8 mouse cellular contexts compared by ENCODE assay signal in the genomic region with DNA sequence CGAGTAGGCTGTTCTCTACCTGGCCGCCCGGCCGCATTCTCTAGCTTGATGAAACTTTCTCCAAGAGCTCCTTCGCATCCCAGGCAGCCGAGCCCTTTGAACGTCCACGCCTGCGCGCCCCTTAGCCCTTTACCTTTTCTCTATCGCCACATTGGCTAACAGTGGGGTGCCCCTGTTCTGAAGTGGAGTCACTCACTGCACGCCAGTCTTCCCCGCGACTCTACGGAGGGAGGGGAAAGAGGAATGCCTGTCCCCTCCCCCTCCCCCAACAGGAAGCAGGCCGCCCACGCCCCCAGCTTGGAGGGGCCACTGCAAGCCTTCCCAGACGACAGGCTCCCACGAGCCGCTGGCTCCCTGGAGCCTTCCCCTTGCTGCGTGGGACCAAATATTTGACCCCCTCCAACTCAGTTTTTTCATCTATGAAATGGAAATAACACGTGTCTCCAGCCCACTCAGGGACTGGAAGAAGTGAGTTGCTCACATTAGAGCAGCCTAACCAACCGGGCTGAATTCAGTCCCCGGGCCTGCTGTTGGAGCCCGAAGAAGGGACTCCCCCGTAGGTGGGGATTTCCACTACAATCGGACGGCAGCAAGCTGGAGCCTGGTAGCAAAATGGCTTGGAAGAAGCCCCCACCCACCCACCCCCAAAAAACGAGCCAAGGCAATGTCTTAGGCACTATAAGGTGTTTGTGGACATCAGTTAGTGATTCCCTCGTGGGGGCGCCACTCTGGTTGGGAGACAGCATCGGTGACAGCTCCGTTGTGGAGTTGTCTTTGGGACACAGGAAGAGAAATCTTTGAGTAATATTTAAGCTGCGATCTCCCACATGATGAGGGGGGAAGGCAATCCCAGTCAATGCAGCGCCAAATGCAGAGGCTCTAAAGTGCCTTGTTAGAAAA. TPM values are rescaled to one million over a fixed set of nuclear protein-coding genes. Genes with fewer than 3 reads are reported as not detected.
DNase-seq lines count a peak whose midpoint lies in the region; ATAC-seq and TF ChIP-seq lines count a peak whose summit lies in the region.

A gene (minus strand): TSS at position 206 of the 900 bp plus-strand sequence.

- intact Hi-C loops in heart, postnatal 25 days (cut with DNase I): no loop called here

- H3K27me3 ChIP-seq in G1E (ENCODE audit: insufficient read depth, low read length): no peaks in the 10 kb centered on the region
- H3K27me3 ChIP-seq in forebrain, embryonic 12.5 days: peaks cover 78% of the 10 kb centered on the region

- under 1% methylated on average over 35 of the region's 35 CpGs for WGBS in forebrain, embryonic 12.5 days
- WGBS in macrophage (ENCODE audit: missing documents): under 1% methylated on average over 35 of the region's 35 CpGs

- H3K27ac ChIP-seq in forebrain, embryonic 12.5 days: peak within 1 kb of the TSS; percentile 50; the same call in 1 of the 2 replicates
- H3K27ac ChIP-seq in macrophage: peak within 1 kb of the TSS; percentile 92

- H3K9ac ChIP-seq in forebrain, embryonic 12.5 days: peak within 1 kb of the TSS; percentile 74

- peaks cover 32% of the 10 kb centered on the region for H3K79me2 ChIP-seq in macrophage (ENCODE audit: inconsistent target)

- H3K4me1 ChIP-seq in G1E (ENCODE audit: insufficient read depth, low read depth, low read length): peaks cover 68% of the 10 kb centered on the region
- H3K4me1 ChIP-seq in forebrain, embryonic 12.5 days: peaks cover 68% of the 10 kb centered on the region

- peak within 1 kb of the TSS; percentile 90 for H3K4me2 ChIP-seq in forebrain, embryonic 12.5 days

- peaks cover 27% of the 10 kb centered on the region for H3K36me3 ChIP-seq in G1E (replicated peaks)
- no peaks in the 10 kb centered on the region for H3K36me3 ChIP-seq in forebrain, embryonic 12.5 days (replicated peaks)
- H3K36me3 ChIP-seq in macrophage (ENCODE audit: inconsistent target): no peaks in the 10 kb centered on the region

- peak; percentile 58 to 59 for DNase-seq in B cell, adult 2 months
- DNase-seq in G1E (ENCODE audit: low spot score): peak; percentile 82
- peak; percentile 61 for DNase-seq in heart, postnatal 25 days (ENCODE audit: low spot score)
- DNase-seq in left cerebral cortex, adult 8-10 months (ENCODE audit: low spot score in 2 of 2): no peak
- peak; percentile 65 for DNase-seq in testis, postnatal 10 days (ENCODE audit: low spot score)
- DNase-seq in right cerebral cortex, postnatal 4 days: no peak

- no peak for TF ChIP-seq CTCF in G1E (IDR thresholded peaks at IDR 0.05; ENCODE audit: low read depth, low read length)

- no peaks in the 10 kb centered on the region for H3K9me3 ChIP-seq in G1E (replicated peaks)
- no peaks in the 10 kb centered on the region for H3K9me3 ChIP-seq in forebrain, embryonic 12.5 days

- H3K4me3 ChIP-seq in G1E (ENCODE audit: low read depth, low read length) (peak within 1 kb of the TSS; percentile 88), macrophage (ENCODE audit: inconsistent target) (peak within 1 kb of the TSS; percentile 58)
- peak within 1 kb of the TSS; percentile 68 for H3K4me3 ChIP-seq in forebrain, embryonic 12.5 days (replicated peaks)

- 0 out of 2 replicates have a peak, but pooled peaks have one; percentile 15 for ATAC-seq in G1E (ENCODE audit: extremely low read depth, insufficient number of reproducible peaks, low FRiP score, poor library complexity, severe bottlenecking)
- no peak; the same call in 1 of the 2 replicates for ATAC-seq in forebrain, embryonic 12.5 days (ENCODE audit: low FRiP score)

RNA-seq across cellular contexts. Expression of the gene that starts here (rescaled TPM):
- 20.4 and 25.7 TPM in 2 replicates for total RNA-seq in G1E (2014; fragmentation: Nextera tagmentation)
- 16.3 and 20.3 TPM in 2 replicates for total RNA-seq in G1E (2017)
- 122 and 186 TPM in 2 replicates for polyA plus RNA-seq in G1E (2012)
- 7.1 and 7.4 TPM in 2 replicates for polyA plus RNA-seq in forebrain, embryonic 12.5 days (2016; fragmentation: Nextera tagmentation; extraction: Ambion mirVana)
- total RNA-seq in heart, postnatal 25 days (2021): 10 to 100 TPM; 20.3 to 27.3 TPM
- total RNA-seq in left cerebral cortex, adult 8-10 months (2022): 10 to 100 TPM; 17.9 to 22.1 (median 19.9) TPM
- 100 to 1,000 TPM in 1 of 26 experiments, 10 to 100 TPM in 25; 32.2 to 111 (median 70.7) TPM for total RNA-seq in macrophage (2018; cell fraction: chromatin; rRNA removed)
- 10 to 100 TPM; 29.7 to 65.3 (median 45.4) TPM for total RNA-seq in macrophage (2018; cell fraction: cytosol; rRNA removed)
- 100 to 1,000 TPM in 4 of 26 experiments, 10 to 100 TPM in 22; 39.5 to 128 (median 64.9) TPM for total RNA-seq in macrophage (2018; cell fraction: nucleus; rRNA removed)
- 36.0 to 49.5 TPM (median 47.2 TPM) in 3 replicates for polyA plus RNA-seq in macrophage (2018)

Comparison
In these comparisons a context has a peak if more than half of its experiments do, and no peak if none do; other contexts are left out.
1. DNase-seq: peak in B cell, adult 2 months (2 of 2), G1E (single experiment), heart, postnatal 25 days (single experiment) and testis, postnatal 10 days (single experiment); none in left cerebral cortex, adult 8-10 months (0 of 2) and right cerebral cortex, postnatal 4 days (single experiment).
2. Peak in every context shown above with its lines, with median percentiles within 50 percentile points of each other: H3K4me3 ChIP-seq.